Mouse (Mus musculus): ENCODE data around the gene Tmem214. TPM values are rescaled to one million over a fixed set of nuclear protein-coding genes. Genes with fewer than 3 reads are reported as not detected.

The Tmem214 gene
- polyA plus RNA-seq, 1 experiment from 2014 or later, result 68.0 TPM

DNA sequence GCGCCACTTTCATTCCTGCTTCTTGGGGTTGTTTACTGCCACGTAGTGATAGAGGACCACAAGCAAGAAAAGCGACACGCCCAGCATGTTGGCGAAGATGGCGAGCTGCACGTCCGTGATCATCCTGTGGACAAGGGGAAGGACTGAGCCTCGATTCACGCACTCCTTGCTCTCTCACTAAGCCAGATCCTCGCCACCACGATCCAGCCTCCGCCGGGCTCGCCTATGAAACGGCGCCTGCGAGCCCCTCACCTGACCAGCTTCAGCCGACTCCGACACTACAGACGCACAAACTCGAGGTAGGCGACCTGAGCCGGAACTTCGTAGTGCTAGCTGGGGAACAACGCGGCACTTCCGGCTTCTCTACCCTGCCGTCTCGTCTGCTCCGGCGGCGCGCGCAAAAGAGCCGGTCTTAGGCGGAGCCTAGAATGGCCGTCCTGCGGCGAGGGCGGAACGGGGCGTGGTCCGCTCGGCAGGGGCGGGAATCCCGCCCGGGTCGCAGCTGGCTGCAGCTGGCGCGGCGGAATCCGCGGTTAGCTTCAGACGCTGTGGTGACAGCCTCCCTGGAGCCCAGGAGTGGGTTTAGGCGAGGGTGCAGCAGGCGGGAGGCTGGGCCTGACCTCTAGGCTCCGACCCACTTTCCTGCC lies 39.7 kb downstream of the Tmem214 start, which contains the start of gene Ost4:
Gene Ost4 (minus strand): TSS at position 376 of the 647 bp plus-strand sequence.
- Histone ChIP-seq H3K4me2 (peak within 1 kb of the TSS; percentile 95), H3K4me3 (peak within 1 kb of the TSS; percentile 83), H3K36me3 (peaks cover 37% of the 10 kb centered on the region), H3K4me1 (peaks cover 71% of the 10 kb centered on the region), H3K27ac (replicated peaks) (peak within 1 kb of the TSS; percentile 99), H3K27me3 (replicated peaks) (no peaks in the 10 kb centered on the region), H3K9ac (peak within 1 kb of the TSS; percentile 94), H3K9me3 (no peaks in the 10 kb centered on the region)
- peak; percentile 88 for ATAC-seq (ENCODE audit: extremely low read depth, insufficient number of reproducible peaks, low FRiP score, low TSS enrichment)
- WGBS, result under 1% methylated on average over 58 of the region's 58 CpGs

DNA sequence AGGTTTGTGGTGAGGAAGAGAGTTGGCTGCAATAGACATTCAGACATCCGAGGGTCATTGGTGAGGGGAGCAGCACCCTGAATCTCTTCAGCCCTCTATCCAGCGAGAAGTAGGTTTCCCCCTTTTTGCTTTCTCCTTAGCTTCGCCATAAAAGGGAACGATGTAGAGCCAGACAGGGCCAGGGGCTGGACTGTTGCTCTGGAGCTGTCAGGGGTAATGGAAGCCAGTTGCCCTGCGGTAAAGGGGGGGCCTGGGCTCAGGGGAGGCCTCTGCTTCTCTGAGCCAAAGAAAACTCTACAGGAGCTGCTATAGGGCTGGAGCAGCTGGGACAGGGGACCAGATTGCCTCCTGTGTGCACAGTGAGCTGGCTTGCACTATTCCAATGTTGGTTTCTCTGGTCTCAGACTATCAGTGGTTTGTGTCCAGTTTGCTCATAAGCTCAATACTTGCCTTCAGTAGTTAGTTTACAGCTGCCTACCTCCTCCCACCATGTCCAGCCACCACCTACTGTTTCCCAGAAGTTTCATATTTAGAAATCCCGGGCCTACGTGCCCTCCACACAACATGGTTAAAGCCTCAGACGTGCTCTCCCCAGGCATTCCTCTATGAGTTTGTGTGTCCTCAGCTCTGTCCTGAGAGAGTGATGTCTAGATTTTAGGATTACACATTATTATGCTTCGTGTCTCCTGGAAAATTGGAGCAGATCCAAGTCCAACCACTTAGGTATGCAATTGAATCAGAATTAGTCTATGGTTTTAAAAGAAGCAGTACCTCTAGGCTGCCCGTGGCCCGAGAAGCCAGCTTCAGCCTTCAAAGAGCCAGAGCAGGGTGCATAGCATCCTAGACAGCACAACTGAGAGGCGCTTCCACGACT lies 40.9 kb downstream of the Tmem214 start:
- Histone ChIP-seq H3K9me3 (no peaks in the 10 kb centered on the region), H3K9ac (peak overlapping the region; percentile 94), H3K4me1 (peaks cover 80% of the 10 kb centered on the region), H3K4me2 (peak overlapping the region; percentile 95), H3K27me3 (replicated peaks) (no peaks in the 10 kb centered on the region), H3K27ac (replicated peaks) (peak overlapping the region; percentile 99), H3K36me3 (peaks cover 25% of the 10 kb centered on the region), H3K4me3 (peak overlapping the region; percentile 83)
- WGBS, result 25% methylated on average over 13 of the region's 13 CpGs
- peak; percentile 22; the same call in 1 of the 2 replicates for ATAC-seq (ENCODE audit: extremely low read depth, insufficient number of reproducible peaks, low FRiP score, low TSS enrichment)

DNA sequence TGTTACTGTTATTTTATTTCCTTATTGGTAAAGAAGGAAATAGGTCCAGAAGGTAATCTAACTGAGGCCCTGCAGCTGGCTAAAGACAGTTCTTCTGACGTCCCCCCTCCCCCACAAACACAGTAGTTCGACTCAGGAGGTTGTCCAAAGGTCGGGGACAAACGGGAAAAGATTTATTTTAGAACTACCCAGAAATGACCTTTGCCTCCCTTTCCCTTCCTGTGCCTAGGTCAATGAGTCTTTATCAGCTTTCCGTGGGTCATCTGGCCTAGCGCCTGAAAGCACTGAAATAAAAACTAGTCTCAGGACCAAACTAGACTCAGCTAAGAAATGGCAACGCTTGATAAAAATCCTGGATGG lies 41.5 kb downstream of the Tmem214 start:
- Histone ChIP-seq H3K27ac (replicated peaks) (peak overlapping the region; percentile 99), H3K4me1 (peaks cover 86% of the 10 kb centered on the region), H3K9ac (peak overlapping the region; percentile 94), H3K27me3 (replicated peaks) (no peaks in the 10 kb centered on the region), H3K4me2 (peak overlapping the region; percentile 95), H3K4me3 (no peak overlapping the region), H3K36me3 (peaks cover 19% of the 10 kb centered on the region), H3K9me3 (no peaks in the 10 kb centered on the region)
- ATAC-seq (ENCODE audit: extremely low read depth, insufficient number of reproducible peaks, low FRiP score, low TSS enrichment), result no peak
- WGBS, result 18% methylated on average over 7 of the region's 7 CpGs

DNA sequence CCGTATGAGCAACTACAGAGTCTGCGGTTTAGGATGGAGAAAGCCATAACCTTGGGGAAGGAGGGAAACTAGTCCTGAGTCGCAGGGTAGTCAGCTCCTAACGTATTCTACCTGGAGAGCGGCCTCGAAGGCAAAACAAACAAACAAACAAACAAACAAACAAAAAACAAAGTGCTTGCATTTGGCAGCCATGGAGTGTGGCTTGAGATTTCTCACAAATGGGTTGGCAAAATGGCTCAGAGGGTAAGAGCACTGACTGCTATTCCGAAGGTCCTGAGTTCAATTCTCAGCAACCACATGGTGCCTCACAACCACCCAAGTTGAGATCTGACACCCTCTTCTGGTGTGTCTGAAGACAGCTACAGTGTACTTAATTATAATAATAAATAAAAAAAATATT lies 42.1 kb downstream of the Tmem214 start:
- peaks cover 13% of the 10 kb centered on the region for H3K36me3 ChIP-seq
- no peaks in the 10 kb centered on the region for H3K27me3 ChIP-seq (replicated peaks)
- peak overlapping the region; percentile 94; the same call in 1 of the 2 replicates for H3K9ac ChIP-seq
- peak overlapping the region; percentile 99 for H3K27ac ChIP-seq (replicated peaks)
- no peaks in the 10 kb centered on the region for H3K9me3 ChIP-seq
- no peak overlapping the region for H3K4me2 ChIP-seq
- no peak overlapping the region for H3K4me3 ChIP-seq
- no peak for ATAC-seq (ENCODE audit: extremely low read depth, insufficient number of reproducible peaks, low FRiP score, low TSS enrichment)
- 80% methylated on average over 7 of the region's 7 CpGs for WGBS
- H3K4me1 ChIP-seq, result peaks cover 91% of the 10 kb centered on the region

DNA sequence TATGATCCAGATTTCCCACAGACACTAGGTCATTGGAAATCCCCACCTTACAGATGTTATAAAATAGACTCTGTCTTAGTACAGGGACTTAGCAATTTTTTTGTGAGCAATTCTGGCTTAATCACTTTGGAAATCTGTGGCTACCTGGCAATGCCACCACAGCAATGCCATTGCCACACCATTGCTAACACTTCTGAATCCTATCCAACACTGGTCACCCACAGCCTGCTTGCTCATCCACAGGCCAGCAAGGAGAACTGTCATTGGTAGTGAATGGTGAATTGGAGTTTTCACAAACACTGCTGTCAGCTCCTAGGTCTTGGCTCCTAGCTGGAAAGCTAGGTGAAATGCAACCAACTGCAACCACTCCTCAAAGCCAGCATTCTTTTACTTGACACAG lies 42.7 kb downstream of the Tmem214 start:
- Histone ChIP-seq H3K27me3 (replicated peaks) (no peaks in the 10 kb centered on the region), H3K9me3 (no peaks in the 10 kb centered on the region), H3K36me3 (peaks cover 7% of the 10 kb centered on the region), H3K4me3 (no peak overlapping the region), H3K4me1 (peaks cover 91% of the 10 kb centered on the region), H3K4me2 (no peak overlapping the region), H3K9ac (no peak overlapping the region), H3K27ac (replicated peaks) (peak overlapping the region; percentile 96)
- ATAC-seq (ENCODE audit: extremely low read depth, insufficient number of reproducible peaks, low FRiP score, low TSS enrichment), result no peak

DNA sequence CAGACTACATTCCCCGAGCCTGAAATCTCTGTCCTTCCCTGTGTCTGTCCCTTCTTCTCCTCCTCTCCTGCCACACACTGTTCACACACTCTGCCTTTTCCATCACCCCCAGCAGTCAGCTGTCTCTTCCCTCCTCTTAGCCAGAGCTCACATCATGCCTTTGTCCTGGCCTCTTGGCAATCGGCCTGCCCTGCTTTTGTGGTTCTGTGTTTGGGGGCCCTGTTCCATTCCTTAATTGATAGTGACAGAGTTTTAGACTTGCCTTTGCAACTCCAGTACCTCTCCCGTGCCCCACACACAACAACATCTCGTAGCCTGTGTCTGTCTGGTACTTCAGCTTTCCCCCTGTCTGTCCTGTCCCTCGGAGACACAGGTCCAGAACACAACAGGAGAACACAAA lies 44.3 kb downstream of the Tmem214 start:
- Histone ChIP-seq H3K4me2 (peak overlapping the region; percentile 79; the same call in 1 of the 2 replicates), H3K27ac (replicated peaks) (peak overlapping the region; percentile 96), H3K4me3 (no peak overlapping the region), H3K4me1 (peaks cover 92% of the 10 kb centered on the region), H3K36me3 (peaks cover 6% of the 10 kb centered on the region), H3K9me3 (no peaks in the 10 kb centered on the region), H3K9ac (peak overlapping the region; percentile 83), H3K27me3 (replicated peaks) (no peaks in the 10 kb centered on the region)
- WGBS, result 55% methylated on average over 5 of the region's 5 CpGs
- no peak for ATAC-seq (ENCODE audit: extremely low read depth, insufficient number of reproducible peaks, low FRiP score, low TSS enrichment)

DNA sequence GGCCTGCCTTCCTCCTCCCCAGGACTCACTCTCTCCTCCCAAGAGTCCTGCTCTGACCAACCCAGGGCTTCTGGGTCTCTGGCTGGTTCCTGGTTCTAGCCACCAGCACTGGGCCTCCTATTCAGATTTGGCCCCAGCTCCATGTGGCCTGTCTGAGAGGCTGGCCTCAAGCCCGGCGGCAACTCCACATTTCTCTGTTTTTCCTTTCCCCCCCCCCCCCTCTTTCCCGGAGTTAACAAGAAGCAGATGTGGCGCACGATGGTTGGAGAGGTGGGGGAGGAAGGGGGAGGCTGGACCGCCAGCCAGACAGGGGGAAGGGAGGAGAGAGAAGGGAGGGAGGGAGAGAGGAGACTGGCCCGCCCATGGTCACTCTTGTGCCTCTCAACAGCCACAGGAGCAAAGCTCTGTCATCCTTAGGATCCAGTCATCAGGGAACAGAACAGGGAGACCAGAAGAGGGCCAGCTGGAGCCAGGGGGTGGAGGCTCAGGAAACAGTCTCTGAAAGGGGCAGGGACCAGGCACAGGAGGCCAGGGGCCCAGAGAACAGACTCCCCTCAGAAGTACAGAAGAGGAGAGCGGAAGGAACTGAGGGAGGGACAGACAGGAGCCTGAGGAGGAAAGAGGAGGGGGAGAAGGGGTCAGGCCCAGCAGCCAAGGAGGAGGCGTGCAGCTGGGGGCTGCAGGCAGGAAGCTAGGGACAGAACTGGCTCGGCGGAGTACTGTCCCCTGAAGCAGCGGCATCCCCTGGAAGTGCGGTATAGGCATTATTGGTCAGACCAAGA lies 45.4 kb downstream of the Tmem214 start, which contains the start of gene Emilin1:
Gene Emilin1 (plus strand): TSS at position 343 of the 782 bp plus-strand sequence.
- WGBS, result 17% methylated on average over 13 of the region's 13 CpGs
- ATAC-seq (ENCODE audit: extremely low read depth, insufficient number of reproducible peaks, low FRiP score, low TSS enrichment), result peak; percentile 58
- Histone ChIP-seq H3K27me3 (replicated peaks) (no peaks in the 10 kb centered on the region), H3K36me3 (peaks cover 17% of the 10 kb centered on the region), H3K4me1 (peaks cover 95% of the 10 kb centered on the region), H3K4me2 (peak within 1 kb of the TSS; percentile 79), H3K4me3 (peak within 1 kb of the TSS; percentile 59), H3K9me3 (no peaks in the 10 kb centered on the region), H3K27ac (replicated peaks) (peak within 1 kb of the TSS; percentile 96), H3K9ac (peak within 1 kb of the TSS; percentile 83)

DNA sequence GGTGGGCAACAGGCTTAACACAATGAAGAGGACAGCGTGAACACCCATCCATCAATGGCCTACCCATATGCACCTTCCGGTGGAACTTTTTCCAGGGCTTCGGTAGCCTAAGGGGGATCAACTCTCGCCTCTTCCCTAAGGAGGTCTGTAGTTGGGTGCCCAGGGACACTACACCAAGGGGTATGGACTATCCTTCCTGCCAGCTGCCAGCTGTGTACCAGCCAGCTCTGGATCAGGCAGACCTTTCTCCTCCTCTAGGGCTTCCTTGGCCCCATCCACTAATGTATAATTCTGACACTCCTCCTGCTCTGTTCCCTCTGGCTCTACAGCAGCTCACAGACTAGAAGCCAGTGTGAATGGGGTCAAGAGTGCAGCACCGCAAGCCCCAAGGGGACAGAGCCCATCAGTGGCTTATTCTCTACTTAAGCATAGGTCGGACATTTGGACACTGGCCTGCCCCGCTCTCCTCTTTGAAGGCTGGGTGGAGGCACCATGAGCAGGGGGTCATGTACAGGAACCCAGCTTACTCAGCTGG lies 46.4 kb downstream of the Tmem214 start:
- ATAC-seq (ENCODE audit: extremely low read depth, insufficient number of reproducible peaks, low FRiP score, low TSS enrichment), result no peak
- peaks cover 26% of the 10 kb centered on the region for H3K36me3 ChIP-seq
- H3K4me2 ChIP-seq, result peak overlapping the region; percentile 79
- H3K9ac ChIP-seq, result peak overlapping the region; percentile 83
- 48% methylated on average over 7 of the region's 7 CpGs for WGBS
- H3K27ac ChIP-seq (replicated peaks), result peak overlapping the region; percentile 96
- no peaks in the 10 kb centered on the region for H3K9me3 ChIP-seq
- H3K4me3 ChIP-seq, result peak overlapping the region; percentile 59
- H3K27me3 ChIP-seq (replicated peaks), result no peaks in the 10 kb centered on the region
- H3K4me1 ChIP-seq, result peaks cover 88% of the 10 kb centered on the region

DNA sequence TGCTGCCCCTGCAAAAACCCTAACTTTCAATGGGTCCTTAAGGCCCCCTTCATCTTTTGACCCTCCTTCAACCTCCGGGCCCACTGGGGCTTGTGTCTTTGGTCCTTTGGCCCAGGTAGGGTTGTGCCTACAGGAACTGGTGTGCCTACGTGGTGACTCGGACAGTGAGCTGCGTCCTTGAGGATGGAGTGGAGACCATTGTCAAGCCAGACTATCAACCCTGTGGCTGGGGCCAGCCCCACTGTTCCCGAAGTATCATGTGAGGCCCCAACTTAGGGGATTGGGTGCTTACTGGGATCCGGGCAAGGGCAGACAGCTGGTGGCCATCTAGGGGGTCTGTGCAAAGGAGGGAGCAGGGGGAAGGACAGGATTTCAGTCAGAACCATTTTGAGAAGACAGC lies 47.0 kb downstream of the Tmem214 start:
- H3K4me2 ChIP-seq, result peak overlapping the region; percentile 79
- peak overlapping the region; percentile 59 for H3K4me3 ChIP-seq
- H3K4me1 ChIP-seq, result peaks cover 82% of the 10 kb centered on the region
- no peaks in the 10 kb centered on the region for H3K27me3 ChIP-seq (replicated peaks)
- peak overlapping the region; percentile 83 for H3K9ac ChIP-seq
- H3K9me3 ChIP-seq, result no peaks in the 10 kb centered on the region
- ATAC-seq (ENCODE audit: extremely low read depth, insufficient number of reproducible peaks, low FRiP score, low TSS enrichment), result no peak
- H3K27ac ChIP-seq (replicated peaks), result peak overlapping the region; percentile 96
- 50% methylated on average over 6 of the region's 6 CpGs for WGBS
- peaks cover 33% of the 10 kb centered on the region for H3K36me3 ChIP-seq

DNA sequence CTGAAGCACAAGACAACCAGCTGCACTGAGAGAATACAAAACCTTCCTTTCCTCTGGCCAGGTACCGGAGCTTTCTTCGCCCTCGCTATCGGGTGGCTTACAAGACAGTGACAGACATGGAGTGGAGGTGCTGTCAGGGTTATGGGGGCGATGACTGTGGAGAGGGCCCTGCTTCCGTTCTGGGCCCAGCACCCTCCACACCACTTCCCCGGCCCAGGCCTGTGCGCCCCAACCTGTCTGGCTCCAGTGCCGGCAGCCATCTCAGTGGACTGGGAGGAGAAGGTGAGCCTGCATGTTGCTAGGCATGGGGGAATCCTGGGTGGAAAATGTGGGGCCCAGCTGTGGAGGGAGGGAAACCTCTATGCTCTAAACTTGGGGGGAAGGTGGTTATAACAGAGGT lies 47.6 kb downstream of the Tmem214 start:
- no peak for ATAC-seq (ENCODE audit: extremely low read depth, insufficient number of reproducible peaks, low FRiP score, low TSS enrichment)
- Histone ChIP-seq H3K27ac (replicated peaks) (peak overlapping the region; percentile 96), H3K4me3 (peak overlapping the region; percentile 59), H3K27me3 (replicated peaks) (no peaks in the 10 kb centered on the region), H3K4me1 (peaks cover 79% of the 10 kb centered on the region), H3K9ac (peak overlapping the region; percentile 83), H3K4me2 (peak overlapping the region; percentile 79), H3K36me3 (peaks cover 38% of the 10 kb centered on the region), H3K9me3 (no peaks in the 10 kb centered on the region)
- WGBS, result 46% methylated on average over 9 of the region's 9 CpGs
